Mouse (Mus musculus) thymus, postnatal 36 days (tissue): ENCODE measurements at regions not wholly inside any gene's neighbourhood (a gene's known extent, or its start where the extent isn't known, plus 50 kb on each side); places are given as distances from the start of the nearest gene placed in this dataset.

Source experiments
- DNase-seq, 2 experiments: peaks; one replicate each; pipeline ENCODE4 v3.0.0; 2022; ENCODE audit warnings: mixed read lengths in 2 of 2

- DNase-seq = no peak
Observed at GRCm38 (mm10) chr13:106525406-106526206, 411.2 kb downstream of the Ipo11 start.

GRCm38 (mm10) chr13:106514510-106515169 lies 422.1 kb downstream of the Ipo11 start:
- DNase-seq = no peak

GRCm38 (mm10) chr13:106513669-106514068 lies 423.1 kb downstream of the Ipo11 start:
- no peak for DNase-seq

- DNase-seq = no peak
Observed at GRCm38 (mm10) chr13:106510435-106510834, 426.3 kb downstream of the Ipo11 start.

GRCm38 (mm10) chr13:106501273-106501672 lies 435.5 kb downstream of the Ipo11 start:
- DNase-seq = no peak

- DNase-seq = no peak
Observed at GRCm38 (mm10) chr13:106471264-106471663, 465.5 kb downstream of the Ipo11 start.

GRCm38 (mm10) chr13:106454366-106454927 lies 482.3 kb downstream of the Ipo11 start:
- no peak for DNase-seq

GRCm38 (mm10) chr13:106432165-106432564 lies 504.6 kb downstream of the Ipo11 start:
- no peak for DNase-seq

GRCm38 (mm10) chr13:106406608-106407038 lies 530.1 kb downstream of the Ipo11 start:
- DNase-seq = no peak

GRCm38 (mm10) chr13:106392642-106393041 lies 544.1 kb downstream of the Ipo11 start:
- no peak for DNase-seq

- DNase-seq = no peak
Observed at GRCm38 (mm10) chr13:106388634-106389033, 548.1 kb downstream of the Ipo11 start.

- no peak for DNase-seq
Observed at GRCm38 (mm10) chr13:106367589-106367988, 569.2 kb downstream of the Ipo11 start.

- DNase-seq = no peak
Observed at GRCm38 (mm10) chr13:106352614-106353409, 583.9 kb downstream of the Ipo11 start.

GRCm38 (mm10) chr13:106332025-106332424 lies 604.7 kb downstream of the Ipo11 start:
- no peak for DNase-seq

GRCm38 (mm10) chr13:106318980-106319379 lies 617.8 kb downstream of the Ipo11 start:
- DNase-seq = no peak

- DNase-seq = no peak
Observed at GRCm38 (mm10) chr13:106318476-106318875, 618.3 kb downstream of the Ipo11 start.

GRCm38 (mm10) chr13:106317300-106317699 lies 619.5 kb downstream of the Ipo11 start:
- DNase-seq = no peak

GRCm38 (mm10) chr13:106281181-106281580 lies 655.6 kb downstream of the Ipo11 start:
- no peak for DNase-seq

- no peak for DNase-seq
Observed at GRCm38 (mm10) chr13:106259874-106260273, 676.9 kb downstream of the Ipo11 start.
